Mouse (Mus musculus): Measurements from ENCODE around the gene 1700011L22Rik. TPM values are rescaled to one million over a fixed set of nuclear protein-coding genes. Genes with fewer than 3 reads are reported as not detected.

Gene 1700011L22Rik
- polyA plus RNA-seq, 1 experiment: not detected

DNA sequence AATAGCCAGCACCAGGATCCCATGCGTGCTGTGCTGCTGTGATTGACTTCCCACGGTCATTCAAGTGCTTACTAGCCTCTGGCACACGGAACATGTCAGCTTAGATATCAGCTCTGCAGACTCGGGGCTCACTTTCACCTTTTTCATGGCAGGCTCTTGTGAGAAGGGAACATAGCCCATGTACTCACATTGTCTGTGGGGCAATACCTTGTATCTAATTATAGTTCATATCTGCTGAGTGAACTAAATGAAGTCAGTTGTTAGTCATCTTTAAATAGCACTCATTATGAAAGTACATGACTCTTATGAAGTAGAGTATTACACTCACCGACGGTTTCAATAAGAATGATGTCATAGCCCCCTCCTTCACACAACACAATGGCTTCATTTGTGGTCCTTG, 25.4 kb upstream of the 1700011L22Rik start:
- Histone ChIP-seq H3ac (ENCODE audit: control insufficient read depth, insufficient read length) (no peak overlapping the region), H3K36me3 (ENCODE audit: control insufficient read depth, insufficient read depth) (no peaks in the 10 kb centered on the region), H3K79me2 (ENCODE audit: control insufficient read depth, insufficient read depth) (no peaks in the 10 kb centered on the region), H3K4me3 (no peak overlapping the region), H3K27me3 (ENCODE audit: control insufficient read depth, insufficient read depth, insufficient read length) (no peaks in the 10 kb centered on the region), H3K4me2 (ENCODE audit: low read depth) (no peak overlapping the region)
- TF ChIP-seq TCF12 (IDR thresholded peaks at IDR 0.05; ENCODE audit: insufficient read depth, poor library complexity, severe bottlenecking) (no peak), TCF3 (IDR thresholded peaks at IDR 0.05; ENCODE audit: insufficient read length, low read depth) (no peak), MAX (IDR thresholded peaks at IDR 0.05; ENCODE audit: low read depth) (no peak), SRF (IDR thresholded peaks at IDR 0.05; ENCODE audit: control insufficient read depth, insufficient read length, low read depth) (no peak), MYOD1 (IDR thresholded peaks at IDR 0.05; ENCODE audit: control insufficient read depth in 1 of 3, insufficient read length in 2 of 3, low read depth in 2 of 3) (no peak), USF1 (IDR thresholded peaks at IDR 0.05; ENCODE audit: low read depth) (no peak), MYOG (IDR thresholded peaks at IDR 0.05; ENCODE audit: control insufficient read depth in 1 of 3, insufficient read depth in 1 of 3, insufficient read length in 2 of 3, low read depth in 2 of 3) (no peak), REST (IDR thresholded peaks at IDR 0.05; ENCODE audit: insufficient read depth, insufficient read length) (no peak), E2F4 (IDR thresholded peaks at IDR 0.05; ENCODE audit: insufficient read depth) (no peak), POLR2A (IDR thresholded peaks at IDR 0.05; ENCODE audit: insufficient read length, low read depth) (no peak), CEBPB (IDR thresholded peaks at IDR 0.05; ENCODE audit: insufficient read depth, poor library complexity, severe bottlenecking) (no peak), POLR2AphosphoS2 (IDR thresholded peaks at IDR 0.05; ENCODE audit: insufficient read length, low read depth) (no peak)

DNA sequence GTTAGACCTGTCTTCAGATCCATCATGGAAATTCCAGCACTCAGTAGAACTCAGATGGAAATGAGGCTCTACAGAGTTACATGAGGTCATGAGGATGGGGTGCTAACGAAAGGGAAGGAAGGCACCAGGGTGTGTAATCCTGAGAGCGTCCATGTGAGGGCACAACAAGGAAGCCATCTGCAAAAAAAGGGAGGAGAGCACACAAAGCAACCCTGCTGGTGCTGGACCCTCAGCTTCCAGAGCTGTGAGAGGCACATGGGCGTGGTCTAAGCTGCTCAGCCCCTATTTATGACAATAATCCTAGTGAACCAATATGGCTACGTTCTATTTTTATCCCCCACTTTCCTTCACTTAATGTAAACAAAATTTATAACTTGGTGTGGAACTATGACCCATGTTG, 24.3 kb upstream of the 1700011L22Rik start:
- Histone ChIP-seq H3K27me3 (ENCODE audit: control insufficient read depth, insufficient read depth, insufficient read length) (no peaks in the 10 kb centered on the region), H3K79me2 (ENCODE audit: control insufficient read depth, insufficient read depth) (no peaks in the 10 kb centered on the region), H3K36me3 (ENCODE audit: control insufficient read depth, insufficient read depth) (no peaks in the 10 kb centered on the region), H3ac (ENCODE audit: control insufficient read depth, insufficient read length) (no peak overlapping the region), H3K4me2 (ENCODE audit: low read depth) (no peak overlapping the region), H3K4me3 (no peak overlapping the region)
- TF ChIP-seq MYOG (IDR thresholded peaks at IDR 0.05; ENCODE audit: control insufficient read depth in 1 of 3, insufficient read depth in 1 of 3, insufficient read length in 2 of 3, low read depth in 2 of 3) (no peak), POLR2A (IDR thresholded peaks at IDR 0.05; ENCODE audit: insufficient read length, low read depth) (no peak), USF1 (IDR thresholded peaks at IDR 0.05; ENCODE audit: low read depth) (no peak), TCF3 (IDR thresholded peaks at IDR 0.05; ENCODE audit: insufficient read length, low read depth) (no peak), CEBPB (IDR thresholded peaks at IDR 0.05; ENCODE audit: insufficient read depth, poor library complexity, severe bottlenecking) (no peak), MAX (IDR thresholded peaks at IDR 0.05; ENCODE audit: low read depth) (no peak), REST (IDR thresholded peaks at IDR 0.05; ENCODE audit: insufficient read depth, insufficient read length) (no peak), SRF (IDR thresholded peaks at IDR 0.05; ENCODE audit: control insufficient read depth, insufficient read length, low read depth) (no peak)

DNA sequence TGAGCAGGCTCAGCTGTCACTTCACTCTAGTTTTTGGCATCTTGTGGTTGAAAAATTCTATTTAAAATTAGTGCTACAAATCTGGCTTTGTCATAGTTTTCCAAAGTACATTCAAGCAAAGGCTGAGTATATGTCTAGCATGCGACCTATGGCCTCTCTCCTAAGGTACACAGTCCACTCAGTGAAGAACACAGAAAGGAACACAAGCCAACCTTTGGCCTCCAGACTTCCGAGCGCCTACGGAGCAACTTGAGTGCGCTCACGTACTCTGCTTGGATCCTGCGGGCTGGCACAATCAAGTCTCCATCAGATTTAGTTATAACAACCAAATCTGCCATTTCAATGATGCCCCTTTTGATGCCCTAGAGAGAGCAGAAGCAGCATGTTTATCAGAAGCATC, 20.6 kb upstream of the 1700011L22Rik start:
- TF ChIP-seq TCF12 (IDR thresholded peaks at IDR 0.05; ENCODE audit: insufficient read depth, poor library complexity, severe bottlenecking): no peak
- TF ChIP-seq E2F4 (IDR thresholded peaks at IDR 0.05; ENCODE audit: insufficient read depth): no peak
- TF ChIP-seq MYOG (IDR thresholded peaks at IDR 0.05; ENCODE audit: control insufficient read depth in 1 of 3, insufficient read depth in 1 of 3, insufficient read length in 2 of 3, low read depth in 2 of 3): no peak
- no peak for TF ChIP-seq MAX (IDR thresholded peaks at IDR 0.05; ENCODE audit: low read depth)
- TF ChIP-seq POLR2AphosphoS2 (IDR thresholded peaks at IDR 0.05; ENCODE audit: insufficient read length, low read depth): no peak
- TF ChIP-seq SRF (IDR thresholded peaks at IDR 0.05; ENCODE audit: control insufficient read depth, insufficient read length, low read depth): no peak
- TF ChIP-seq REST (IDR thresholded peaks at IDR 0.05; ENCODE audit: insufficient read depth, insufficient read length): no peak
- TF ChIP-seq POLR2A (IDR thresholded peaks at IDR 0.05; ENCODE audit: insufficient read length, low read depth): no peak
- TF ChIP-seq MYOD1 (IDR thresholded peaks at IDR 0.05; ENCODE audit: control insufficient read depth in 1 of 3, insufficient read length in 2 of 3, low read depth in 2 of 3): no peak
- TF ChIP-seq USF1 (IDR thresholded peaks at IDR 0.05; ENCODE audit: low read depth): no peak
- TF ChIP-seq TCF3 (IDR thresholded peaks at IDR 0.05; ENCODE audit: insufficient read length, low read depth): no peak
- no peak for TF ChIP-seq CEBPB (IDR thresholded peaks at IDR 0.05; ENCODE audit: insufficient read depth, poor library complexity, severe bottlenecking)
- Histone ChIP-seq H3ac (ENCODE audit: control insufficient read depth, insufficient read length) (no peak overlapping the region), H3K4me2 (ENCODE audit: low read depth) (no peak overlapping the region), H3K79me2 (ENCODE audit: control insufficient read depth, insufficient read depth) (no peaks in the 10 kb centered on the region), H3K27me3 (ENCODE audit: control insufficient read depth, insufficient read depth, insufficient read length) (no peaks in the 10 kb centered on the region), H3K36me3 (ENCODE audit: control insufficient read depth, insufficient read depth) (no peaks in the 10 kb centered on the region), H3K4me3 (no peak overlapping the region)

DNA sequence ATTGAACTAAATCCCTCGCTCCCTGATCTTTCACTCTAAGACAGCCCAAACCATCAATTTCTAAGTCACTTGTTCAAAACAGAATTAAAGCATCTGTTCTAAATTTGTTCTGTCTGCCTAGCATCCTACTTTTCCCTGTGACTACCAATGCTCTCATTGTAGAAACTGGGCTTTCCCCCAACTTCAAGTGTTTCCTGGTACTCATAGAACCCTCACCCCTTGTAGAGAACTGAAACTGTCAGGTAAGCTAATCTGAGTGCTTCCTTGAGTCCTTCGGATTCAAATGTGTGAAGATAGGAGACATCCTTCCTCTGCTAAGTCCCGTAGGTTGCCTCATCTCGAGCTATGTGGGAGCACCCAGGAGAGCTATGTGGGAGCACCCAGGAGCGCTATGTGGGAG, 13.6 kb upstream of the 1700011L22Rik start:
- Histone ChIP-seq H3K4me2 (ENCODE audit: low read depth) (no peak overlapping the region), H3K27me3 (ENCODE audit: control insufficient read depth, insufficient read depth, insufficient read length) (no peaks in the 10 kb centered on the region), H3K36me3 (ENCODE audit: control insufficient read depth, insufficient read depth) (no peaks in the 10 kb centered on the region), H3K4me3 (no peak overlapping the region), H3K79me2 (ENCODE audit: control insufficient read depth, insufficient read depth) (no peaks in the 10 kb centered on the region), H3ac (ENCODE audit: control insufficient read depth, insufficient read length) (no peak overlapping the region)
- no peak for TF ChIP-seq E2F4 (IDR thresholded peaks at IDR 0.05; ENCODE audit: insufficient read depth)
- no peak for TF ChIP-seq MAX (IDR thresholded peaks at IDR 0.05; ENCODE audit: low read depth)
- no peak for TF ChIP-seq CEBPB (IDR thresholded peaks at IDR 0.05; ENCODE audit: insufficient read depth, poor library complexity, severe bottlenecking)
- TF ChIP-seq POLR2AphosphoS2 (IDR thresholded peaks at IDR 0.05; ENCODE audit: insufficient read length, low read depth): no peak
- no peak for TF ChIP-seq REST (IDR thresholded peaks at IDR 0.05; ENCODE audit: insufficient read depth, insufficient read length)
- TF ChIP-seq SRF (IDR thresholded peaks at IDR 0.05; ENCODE audit: control insufficient read depth, insufficient read length, low read depth): no peak
- TF ChIP-seq MYOG (IDR thresholded peaks at IDR 0.05; ENCODE audit: control insufficient read depth in 1 of 3, insufficient read depth in 1 of 3, insufficient read length in 2 of 3, low read depth in 2 of 3): no peak
- TF ChIP-seq MYOD1 (IDR thresholded peaks at IDR 0.05; ENCODE audit: control insufficient read depth in 1 of 3, insufficient read length in 2 of 3, low read depth in 2 of 3): no peak
- TF ChIP-seq POLR2A (IDR thresholded peaks at IDR 0.05; ENCODE audit: insufficient read length, low read depth): no peak
- no peak for TF ChIP-seq USF1 (IDR thresholded peaks at IDR 0.05; ENCODE audit: low read depth)
- no peak for TF ChIP-seq TCF3 (IDR thresholded peaks at IDR 0.05; ENCODE audit: insufficient read length, low read depth)
- TF ChIP-seq TCF12 (IDR thresholded peaks at IDR 0.05; ENCODE audit: insufficient read depth, poor library complexity, severe bottlenecking): no peak

All from myocyte (in vitro differentiated cells).